Mouse (Mus musculus): Measurements from ENCODE around the gene Srm. TPM values are rescaled to one million over a fixed set of nuclear protein-coding genes. Genes with fewer than 3 reads are reported as not detected.

The Srm gene
- polyA plus RNA-seq, 1 experiment from 2014 or later = 183 TPM

DNA sequence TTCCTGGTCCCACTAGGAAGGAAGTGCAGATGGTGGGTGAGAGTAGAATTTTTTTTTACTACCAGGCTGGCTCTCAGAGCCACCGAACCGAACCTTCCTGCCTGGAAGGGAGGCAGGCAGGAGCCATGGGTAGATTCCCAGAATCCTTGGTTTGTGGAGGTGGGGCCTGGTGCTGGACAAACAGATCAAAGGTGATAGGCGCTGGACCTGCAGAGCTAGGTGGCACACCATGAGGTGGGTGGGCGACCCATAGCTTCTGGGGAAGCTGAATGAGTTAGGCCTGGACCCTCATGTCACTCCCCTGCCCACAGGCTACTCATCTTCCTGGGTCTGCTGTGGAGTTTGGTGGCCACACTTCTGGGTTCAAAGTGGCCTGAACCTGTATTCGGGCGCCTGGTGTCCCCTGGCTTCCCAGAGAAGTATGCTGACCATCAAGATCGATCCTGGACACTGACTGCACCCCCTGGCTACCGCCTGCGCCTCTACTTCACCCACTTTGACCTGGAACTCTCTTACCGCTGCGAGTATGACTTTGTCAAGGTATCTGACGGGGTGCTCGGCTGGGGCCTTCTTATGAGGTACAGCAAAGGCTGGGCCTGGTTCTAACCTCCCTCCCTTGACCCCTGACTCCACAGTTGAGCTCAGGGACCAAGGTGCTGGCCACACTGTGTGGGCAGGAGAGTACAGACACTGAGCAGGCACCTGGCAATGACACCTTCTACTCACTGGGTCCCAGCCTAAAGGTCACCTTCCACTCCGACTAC is 11.2 kb downstream of the Srm start, which contains the start of gene Masp2:
TSS of gene Masp2 (plus strand) at position 198 of the 764 bp plus-strand sequence.
- H3K9ac ChIP-seq = no peak within 1 kb of the TSS
- no peaks in the 10 kb centered on the region for H3K27me3 ChIP-seq
- H3K4me1 ChIP-seq = no peaks in the 10 kb centered on the region
- H3K36me3 ChIP-seq = peaks cover 12% of the 10 kb centered on the region
- H3K4me3 ChIP-seq = no peak within 1 kb of the TSS
- H3K9me3 ChIP-seq = no peaks in the 10 kb centered on the region
- 79% methylated on average over 14 of the region's 14 CpGs for WGBS
- H3K27ac ChIP-seq = no peak within 1 kb of the TSS
- H3K4me2 ChIP-seq = no peak within 1 kb of the TSS
- ATAC-seq (ENCODE audit: borderline replicate concordance, extremely low read depth, low FRiP score, low TSS enrichment) = no peak

GRCm38 (mm10) chr4:148603376-148604139 is 12.3 kb downstream of the Srm start:
- peak; percentile 15; the same call in 1 of the 2 replicates for ATAC-seq (ENCODE audit: borderline replicate concordance, extremely low read depth, low FRiP score, low TSS enrichment)

DNA sequence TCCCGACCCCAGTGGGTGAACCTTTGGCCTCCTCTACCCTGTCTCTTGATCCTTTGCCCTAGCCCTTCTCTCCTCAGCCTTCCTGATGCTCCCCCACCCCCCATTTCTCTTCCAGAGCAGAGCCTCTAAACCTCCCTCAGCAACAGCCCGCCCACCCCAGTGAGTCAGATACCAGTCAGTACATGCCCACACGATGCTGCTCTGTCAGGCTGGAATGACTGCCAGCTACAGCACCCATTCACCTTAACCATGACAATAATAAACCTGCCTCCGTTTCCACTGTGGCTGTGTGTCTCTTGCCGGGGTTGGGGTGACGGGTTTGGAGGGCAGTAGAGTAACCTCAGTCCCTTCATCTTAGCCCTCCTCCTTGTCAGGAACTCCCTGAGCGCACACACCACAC is 12.8 kb downstream of the Srm start:
- Histone ChIP-seq H3K4me1 (0 out of 2 replicates have a peak, but pooled peaks cover 5% of the 10 kb centered on the region), H3K4me3 (no peak overlapping the region), H3K27me3 (no peaks in the 10 kb centered on the region), H3K9me3 (no peaks in the 10 kb centered on the region), H3K36me3 (peaks cover 4% of the 10 kb centered on the region; the same call in 1 of the 2 replicates), H3K4me2 (no peak overlapping the region), H3K27ac (no peak overlapping the region), H3K9ac (no peak overlapping the region)
- no peak for ATAC-seq (ENCODE audit: borderline replicate concordance, extremely low read depth, low FRiP score, low TSS enrichment)
- 72% methylated on average over 7 of the region's 7 CpGs for WGBS

More at GRCm38 (mm10) chr4:148603376-148604139, 12.3 kb downstream of the Srm start:
- Histone ChIP-seq H3K27ac (no peak overlapping the region), H3K4me2 (no peak overlapping the region), H3K9me3 (no peaks in the 10 kb centered on the region), H3K27me3 (no peaks in the 10 kb centered on the region), H3K36me3 (peaks cover 9% of the 10 kb centered on the region), H3K4me1 (0 out of 2 replicates have a peak, but pooled peaks cover under 1% of the 10 kb centered on the region), H3K4me3 (no peak overlapping the region), H3K9ac (no peak overlapping the region)
- 65% methylated on average over 10 of the region's 10 CpGs for WGBS

- Histone ChIP-seq H3K4me3 (no peak overlapping the region), H3K36me3 (no peaks in the 10 kb centered on the region), H3K27ac (no peak overlapping the region), H3K4me2 (no peak overlapping the region), H3K9me3 (no peaks in the 10 kb centered on the region), H3K27me3 (no peaks in the 10 kb centered on the region), H3K4me1 (0 out of 2 replicates have a peak, but pooled peaks cover 5% of the 10 kb centered on the region), H3K9ac (no peak overlapping the region)
- ATAC-seq (ENCODE audit: borderline replicate concordance, extremely low read depth, low FRiP score, low TSS enrichment) = 0 out of 2 replicates have a peak, but pooled peaks have one; percentile 6
- WGBS = 84% methylated on average over 3 of the region's 3 CpGs
These were observed 13.3 kb downstream of the Srm start for GRCm38 (mm10) chr4:148604541-148605165.

GRCm38 (mm10) chr4:148607758-148608157 is 16.5 kb downstream of the Srm start:
- Histone ChIP-seq H3K27ac (no peak overlapping the region), H3K9ac (no peak overlapping the region), H3K4me2 (no peak overlapping the region), H3K27me3 (no peaks in the 10 kb centered on the region), H3K4me1 (0 out of 2 replicates have a peak, but pooled peaks cover 5% of the 10 kb centered on the region), H3K36me3 (peaks cover 8% of the 10 kb centered on the region), H3K4me3 (no peak overlapping the region), H3K9me3 (no peaks in the 10 kb centered on the region)
- no peak for ATAC-seq (ENCODE audit: borderline replicate concordance, extremely low read depth, low FRiP score, low TSS enrichment)
- WGBS = 26% methylated on average over 5 of the region's 5 CpGs

- H3K27ac ChIP-seq = no peak overlapping the region
- no peak overlapping the region for H3K4me2 ChIP-seq
- 82% methylated on average over 5 of the region's 5 CpGs for WGBS
- no peaks in the 10 kb centered on the region for H3K9me3 ChIP-seq
- H3K9ac ChIP-seq = no peak overlapping the region
- ATAC-seq (ENCODE audit: borderline replicate concordance, extremely low read depth, low FRiP score, low TSS enrichment) = no peak
- peaks cover 24% of the 10 kb centered on the region for H3K36me3 ChIP-seq
- no peaks in the 10 kb centered on the region for H3K27me3 ChIP-seq
- H3K4me1 ChIP-seq = 0 out of 2 replicates have a peak, but pooled peaks cover 5% of the 10 kb centered on the region
- H3K4me3 ChIP-seq = no peak overlapping the region
These were observed 18.5 kb downstream of the Srm start for GRCm38 (mm10) chr4:148609805-148610204.

DNA sequence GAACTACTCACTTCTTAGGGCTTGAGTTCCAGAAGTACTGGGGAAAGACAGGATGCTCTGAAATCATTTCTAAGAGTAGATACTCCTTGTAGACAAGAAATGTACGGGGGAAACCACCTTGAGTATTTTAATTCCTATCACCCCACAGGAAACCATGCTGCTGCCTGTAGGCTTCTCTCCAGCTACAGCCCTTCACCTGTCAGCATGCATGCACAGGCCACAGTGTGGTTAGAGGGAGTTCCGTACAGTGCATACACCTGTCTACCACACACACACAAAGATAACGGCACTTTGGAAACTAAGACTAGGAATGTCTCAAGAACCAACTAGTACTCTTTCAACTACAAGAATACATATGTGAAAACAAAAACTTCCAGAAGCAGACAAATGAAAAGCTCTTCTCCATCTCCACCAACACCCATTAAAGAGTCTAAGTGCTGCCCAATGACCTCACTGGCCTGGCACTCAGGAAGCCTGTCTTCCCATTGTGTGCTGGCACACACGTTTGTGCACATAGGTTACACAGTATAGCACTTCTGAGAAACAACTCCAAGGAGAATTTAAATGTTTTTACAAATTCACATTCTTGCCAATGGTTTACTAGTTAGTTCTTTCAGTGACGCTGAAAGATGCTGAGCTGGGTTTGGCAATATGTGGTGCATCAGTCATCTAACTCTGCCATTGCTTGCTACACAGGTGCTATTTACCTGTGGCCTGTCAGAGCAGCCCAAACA is 19.5 kb downstream of the Srm start:
- ATAC-seq (ENCODE audit: borderline replicate concordance, extremely low read depth, low FRiP score, low TSS enrichment) = no peak
- peaks cover 34% of the 10 kb centered on the region for H3K36me3 ChIP-seq

DNA sequence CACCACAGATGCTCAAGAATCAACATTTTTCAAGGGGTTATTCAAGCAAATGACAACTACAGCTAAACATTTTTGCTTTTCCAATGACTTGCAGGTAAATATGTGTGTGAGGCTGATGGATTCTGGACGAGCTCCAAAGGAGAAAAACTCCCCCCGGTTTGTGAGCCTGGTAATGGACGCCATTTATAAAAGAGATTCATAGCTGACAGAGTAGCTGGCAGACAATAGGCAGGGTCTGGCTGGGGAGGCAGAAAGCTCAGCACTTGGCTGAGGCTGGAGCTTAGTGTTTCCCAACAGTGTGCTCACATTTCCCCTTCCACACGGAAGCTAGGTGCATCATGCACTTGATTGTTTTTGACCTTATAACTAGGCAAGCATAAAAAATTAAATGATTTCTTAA is 21.3 kb downstream of the Srm start:
- 59% methylated on average over 4 of the region's 4 CpGs for WGBS
- H3K36me3 ChIP-seq = peaks cover 49% of the 10 kb centered on the region

More for the DNA sequence above, 19.5 kb downstream of the Srm start:
- no peak overlapping the region for H3K4me3 ChIP-seq
- H3K9me3 ChIP-seq = no peaks in the 10 kb centered on the region
- 63% methylated on average over 5 of the region's 5 CpGs for WGBS
- 0 out of 2 replicates have a peak, but pooled peaks cover 5% of the 10 kb centered on the region for H3K4me1 ChIP-seq
- H3K9ac ChIP-seq = no peak overlapping the region
- H3K27me3 ChIP-seq = no peaks in the 10 kb centered on the region
- no peak overlapping the region for H3K27ac ChIP-seq
- no peak overlapping the region for H3K4me2 ChIP-seq

GRCm38 (mm10) chr4:148613738-148614137 is 22.4 kb downstream of the Srm start:
- H3K4me1 ChIP-seq = 0 out of 2 replicates have a peak, but pooled peaks cover 3% of the 10 kb centered on the region
- no peaks in the 10 kb centered on the region for H3K27me3 ChIP-seq
- no peak overlapping the region for H3K4me2 ChIP-seq
- 82% methylated on average over 9 of the region's 9 CpGs for WGBS
- no peaks in the 10 kb centered on the region for H3K9me3 ChIP-seq
- no peak for ATAC-seq (ENCODE audit: borderline replicate concordance, extremely low read depth, low FRiP score, low TSS enrichment)
- H3K27ac ChIP-seq = no peak overlapping the region
- no peak overlapping the region for H3K9ac ChIP-seq
- no peak overlapping the region for H3K4me3 ChIP-seq
- peaks cover 57% of the 10 kb centered on the region for H3K36me3 ChIP-seq

More for the DNA sequence above, 21.3 kb downstream of the Srm start:
- Histone ChIP-seq H3K27me3 (no peaks in the 10 kb centered on the region), H3K9ac (no peak overlapping the region), H3K9me3 (no peaks in the 10 kb centered on the region), H3K4me2 (no peak overlapping the region), H3K27ac (no peak overlapping the region), H3K4me3 (no peak overlapping the region), H3K4me1 (0 out of 2 replicates have a peak, but pooled peaks cover 5% of the 10 kb centered on the region)
- ATAC-seq (ENCODE audit: borderline replicate concordance, extremely low read depth, low FRiP score, low TSS enrichment) = no peak

- H3K9ac ChIP-seq = no peak overlapping the region
- H3K27ac ChIP-seq = no peak overlapping the region
- ATAC-seq (ENCODE audit: borderline replicate concordance, extremely low read depth, low FRiP score, low TSS enrichment) = no peak
- WGBS = 48% methylated on average over 1 of the region's 1 CpGs
- H3K4me1 ChIP-seq = peaks cover 33% of the 10 kb centered on the region
- no peaks in the 10 kb centered on the region for H3K27me3 ChIP-seq
- H3K36me3 ChIP-seq = peaks cover 90% of the 10 kb centered on the region
- H3K4me2 ChIP-seq = no peak overlapping the region
- H3K4me3 ChIP-seq = no peak overlapping the region
- H3K9me3 ChIP-seq = no peaks in the 10 kb centered on the region
These were observed 28.5 kb downstream of the Srm start for GRCm38 (mm10) chr4:148619805-148620204.

- H3K4me3 ChIP-seq = no peak overlapping the region
- H3K9ac ChIP-seq = no peak overlapping the region
- 88% methylated on average over 1 of the region's 1 CpGs for WGBS
- no peak for ATAC-seq (ENCODE audit: borderline replicate concordance, extremely low read depth, low FRiP score, low TSS enrichment)
- peaks cover 85% of the 10 kb centered on the region for H3K36me3 ChIP-seq
- no peaks in the 10 kb centered on the region for H3K9me3 ChIP-seq
- H3K4me1 ChIP-seq = peaks cover 38% of the 10 kb centered on the region
- H3K27ac ChIP-seq = no peak overlapping the region
- no peak overlapping the region for H3K4me2 ChIP-seq
- H3K27me3 ChIP-seq = no peaks in the 10 kb centered on the region
These were observed 29.4 kb downstream of the Srm start for GRCm38 (mm10) chr4:148620718-148621117.

Measured in lung, embryonic 15.5 days (tissue).